Mouse (Mus musculus) cerebellum, adult 2 months (tissue): Measurements from ENCODE around the gene Arpc2. TPM values are rescaled to one million over a fixed set of nuclear protein-coding genes. Genes with fewer than 3 reads are reported as not detected.
A peak's percentile ranks its signal among the peaks of the same experiment; 100 is the strongest.

ENCODE experiments used
- DNase-seq, 2 experiments: peaks; one replicate each; pipeline ENCODE4 v3.0.0; 2021
- H3K27ac ChIP-seq: fragments of 200-500 bp; 2 replicates; pipeline ENCODE4 v1.5.1; 2012; ENCODE audit warnings: low read length, control low read depth, inconsistent platforms; ENCODE audit not compliant: insufficient read depth
- H3K27me3 ChIP-seq: fragments of 200-500 bp; 2 replicates; pipeline ENCODE4 v1.6.1; 2012; ENCODE audit warnings: inconsistent platforms, mild to moderate bottlenecking, low read length, moderate library complexity; ENCODE audit not compliant: control insufficient read depth, insufficient read depth
- H3K4me1 ChIP-seq: fragments of 200-500 bp; 2 replicates; pipeline ENCODE4 v1.6.1; 2011; ENCODE audit warnings: low read length; ENCODE audit not compliant: control insufficient read depth, insufficient read depth
- H3K4me3 ChIP-seq: fragments of 200-500 bp; replicated peaks from 2 replicates; pipeline ENCODE3; 2011; ENCODE audit warnings: mild to moderate bottlenecking, low read depth, low read length, control low read depth; ENCODE audit not compliant: insufficient read depth
- CTCF ChIP-seq: fragments of 200-500 bp; IDR thresholded peaks from 2 replicates; pipeline ENCODE4 v1.5.1; 2011; ENCODE audit warnings: low read depth, mild to moderate bottlenecking, control low read depth, low read length, moderate library complexity, borderline replicate concordance; ENCODE audit not compliant: insufficient read depth
- POLR2A ChIP-seq: fragments of 200-500 bp; IDR thresholded peaks from 2 replicates; pipeline ENCODE4 v1.6.1; 2011; ENCODE audit warnings: low read length, control low read depth, borderline replicate concordance; ENCODE audit not compliant: insufficient read depth
- WGBS: fragments of 180-500 bp; shearing (Covaris S2); methylation state at CpG from one replicate; pipeline ENCODE4 v1.1.7; 2018; 5-methylcytosine and 5-hydroxymethylcytosine counted together
- polyA plus RNA-seq: library from polyadenylated mRNA; depleted of rRNA; stranded (reverse); fragments of >200 nt; gene quantifications from 2 replicates; pipeline ENCODE4 v1.2.3, GENCODE M21; 2012

The Arpc2 gene
- polyA plus RNA-seq, 1 experiment: 146 TPM

DNA sequence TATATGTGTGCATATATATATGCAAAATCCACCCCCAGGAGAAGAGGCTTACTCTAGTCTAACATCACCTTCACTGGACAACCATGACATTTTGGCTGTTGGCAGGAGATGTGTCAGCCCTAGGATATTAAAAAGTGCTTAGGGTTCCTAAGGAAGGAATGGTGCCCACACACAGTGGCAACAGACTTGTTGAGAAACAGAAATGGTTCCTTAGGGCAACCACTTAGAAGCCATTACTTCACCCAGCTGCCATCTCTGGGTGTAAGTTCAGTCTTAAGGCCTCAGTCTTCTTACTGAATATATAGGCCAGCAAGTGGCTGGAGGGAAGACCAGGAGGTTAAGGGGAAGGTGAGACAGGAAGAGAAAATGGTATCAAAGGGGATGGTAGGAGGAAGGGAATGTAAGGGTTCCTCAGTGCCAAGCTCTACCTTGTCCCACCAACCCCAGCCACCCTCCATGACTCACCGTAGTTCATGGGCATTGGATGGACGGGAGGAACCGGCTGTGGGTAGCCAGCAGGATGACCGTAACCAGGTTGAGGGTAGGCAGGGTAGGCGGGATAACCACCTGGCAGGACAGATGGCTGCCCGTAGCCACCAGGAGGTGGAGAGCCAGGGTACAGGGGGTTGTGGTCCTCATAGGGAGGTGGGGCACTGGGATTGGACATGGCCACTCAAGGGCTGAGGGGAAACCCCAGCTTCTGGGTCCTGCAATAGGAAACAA lies 59.0 kb downstream of the Arpc2 start:
- TF ChIP-seq CTCF (no peak), POLR2A (no peak)
- peak in 1 of 2 experiments; percentile 61 for DNase-seq

DNA sequence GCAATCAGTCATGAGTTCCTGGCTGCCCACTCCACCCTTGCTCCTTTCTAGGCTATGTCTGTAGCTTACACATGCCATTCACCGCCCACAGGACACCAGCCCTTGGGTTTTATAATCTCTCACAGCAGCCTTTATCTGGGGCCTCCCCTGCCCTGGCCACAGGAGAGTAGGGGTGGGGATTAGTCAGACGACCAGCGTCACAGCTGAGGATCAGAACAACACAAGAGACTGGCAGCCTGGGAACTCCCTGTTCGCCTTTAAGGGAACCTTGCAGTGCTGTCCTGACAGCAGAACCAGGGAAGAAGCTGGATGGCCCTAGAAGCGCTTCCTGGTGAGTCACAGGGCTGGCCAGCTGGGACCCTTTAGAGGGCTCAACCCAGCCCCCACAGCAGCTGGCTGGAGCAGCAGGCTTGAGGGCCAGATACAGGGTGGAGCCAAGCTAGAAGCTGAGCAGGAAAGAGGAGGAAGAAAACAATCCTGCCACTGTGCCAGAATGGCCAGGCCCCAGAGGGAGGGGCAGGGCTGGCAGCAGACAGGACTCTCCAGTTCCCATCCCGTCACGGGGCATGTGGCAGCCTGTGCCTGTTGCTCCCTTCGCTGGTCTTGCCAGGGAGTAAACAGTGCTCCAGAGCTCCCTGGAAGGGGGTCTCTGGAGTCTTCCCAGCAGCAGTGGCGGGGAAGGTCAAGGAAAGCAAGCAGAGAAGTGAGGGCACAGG lies 59.7 kb downstream of the Arpc2 start:
- H3K4me1 ChIP-seq: peaks cover 67% of the 10 kb centered on the region
- H3K27ac ChIP-seq: peak overlapping the region; percentile 71
- H3K27me3 ChIP-seq: no peaks in the 10 kb centered on the region
- WGBS: 7% methylated on average over 9 of the region's 9 CpGs
- no peak for TF ChIP-seq CTCF
- no peak for TF ChIP-seq POLR2A
- no peak overlapping the region for H3K4me3 ChIP-seq
- DNase-seq: peak; percentile 83 to 91

More for the DNA sequence above, 59.0 kb downstream of the Arpc2 start:
- no peak overlapping the region for H3K4me3 ChIP-seq
- WGBS: 13% methylated on average over 6 of the region's 6 CpGs
- peak overlapping the region; percentile 71 for H3K27ac ChIP-seq
- no peaks in the 10 kb centered on the region for H3K27me3 ChIP-seq
- peaks cover 74% of the 10 kb centered on the region for H3K4me1 ChIP-seq

DNA sequence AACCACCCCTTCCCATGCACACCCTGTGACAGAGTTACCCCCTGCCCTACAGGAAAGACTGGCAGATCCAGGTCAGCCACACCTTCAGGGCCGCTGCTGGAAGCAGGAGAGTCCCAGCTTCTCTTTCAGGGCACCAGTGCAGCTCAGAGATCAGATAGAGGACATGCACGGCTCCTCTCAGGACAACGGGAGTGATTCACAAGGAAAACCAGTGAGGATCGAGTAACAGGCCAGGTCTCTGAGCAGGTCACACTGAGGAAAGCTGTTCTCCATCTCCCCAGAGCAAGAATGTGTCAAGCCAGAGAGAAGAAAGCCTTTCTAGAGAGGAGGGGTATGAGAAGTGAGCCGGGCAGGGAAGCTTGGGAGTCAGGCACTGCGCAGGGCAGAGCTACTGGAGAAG lies 60.6 kb downstream of the Arpc2 start:
- Histone ChIP-seq H3K27ac (peak overlapping the region; percentile 71), H3K4me1 (peaks cover 61% of the 10 kb centered on the region), H3K4me3 (no peak overlapping the region), H3K27me3 (no peaks in the 10 kb centered on the region)
- TF ChIP-seq POLR2A (no peak), CTCF (no peak)
- DNase-seq: no peak
- WGBS: 40% methylated on average over 6 of the region's 6 CpGs

DNA sequence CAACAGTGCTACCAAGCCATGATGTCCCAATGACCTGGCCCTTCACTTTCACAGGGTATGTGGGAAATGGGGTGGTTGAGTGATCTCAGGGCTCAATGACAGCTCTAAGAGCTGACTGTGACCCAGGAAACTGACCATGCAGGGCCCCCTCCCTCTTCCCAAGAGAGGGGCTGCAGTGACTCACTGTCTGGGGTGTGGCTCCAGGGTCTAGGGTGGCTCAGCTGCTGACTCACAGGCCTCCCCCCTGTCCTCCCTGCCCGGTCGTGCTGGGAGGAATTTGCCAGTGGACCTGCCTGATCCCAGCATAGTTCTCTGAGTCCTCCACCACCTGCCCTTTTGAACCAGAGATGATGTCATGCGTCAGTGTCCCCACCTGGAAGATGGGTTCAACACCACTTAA lies 61.4 kb downstream of the Arpc2 start:
- 73% methylated on average over 3 of the region's 3 CpGs for WGBS
- no peak for TF ChIP-seq POLR2A
- TF ChIP-seq CTCF: no peak
- Histone ChIP-seq H3K4me3 (no peak overlapping the region), H3K27me3 (no peaks in the 10 kb centered on the region), H3K4me1 (peaks cover 61% of the 10 kb centered on the region), H3K27ac (peak overlapping the region; percentile 71; the same call in 1 of the 2 replicates)
- DNase-seq: no peak

DNA sequence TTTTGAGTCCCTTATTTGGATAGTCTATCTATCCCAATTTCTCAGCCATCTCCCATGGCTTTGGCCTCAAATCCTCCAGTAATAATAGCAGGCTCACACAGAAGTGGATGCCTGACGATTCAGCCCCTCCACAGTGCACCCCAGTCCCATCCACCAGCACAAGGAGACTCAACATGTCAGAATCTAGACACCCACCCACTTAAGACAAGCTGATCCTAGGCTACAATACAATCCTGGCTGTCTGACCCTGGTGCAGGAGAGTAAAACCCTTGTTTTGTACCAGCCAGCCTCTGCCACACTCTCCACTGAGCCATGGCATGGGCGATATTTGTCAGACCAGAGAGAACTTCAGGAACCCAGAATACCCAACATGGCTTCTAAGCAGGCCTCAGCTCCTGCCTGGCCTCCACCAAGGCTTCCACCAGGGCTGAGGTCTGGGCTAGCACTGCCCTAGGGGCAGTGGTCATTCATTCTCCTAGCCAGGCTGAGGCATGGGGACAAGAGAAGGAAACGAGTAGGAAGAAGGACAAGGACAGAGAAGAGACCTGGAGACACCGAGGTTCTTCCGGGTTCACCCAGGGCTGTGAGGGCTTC lies 62.4 kb downstream of the Arpc2 start:
- 69% methylated on average over 5 of the region's 5 CpGs for WGBS
- Histone ChIP-seq H3K27ac (peak overlapping the region; percentile 71), H3K4me1 (peaks cover 64% of the 10 kb centered on the region), H3K27me3 (no peaks in the 10 kb centered on the region), H3K4me3 (no peak overlapping the region)
- DNase-seq: no peak
- no peak for TF ChIP-seq CTCF
- TF ChIP-seq POLR2A: no peak

DNA sequence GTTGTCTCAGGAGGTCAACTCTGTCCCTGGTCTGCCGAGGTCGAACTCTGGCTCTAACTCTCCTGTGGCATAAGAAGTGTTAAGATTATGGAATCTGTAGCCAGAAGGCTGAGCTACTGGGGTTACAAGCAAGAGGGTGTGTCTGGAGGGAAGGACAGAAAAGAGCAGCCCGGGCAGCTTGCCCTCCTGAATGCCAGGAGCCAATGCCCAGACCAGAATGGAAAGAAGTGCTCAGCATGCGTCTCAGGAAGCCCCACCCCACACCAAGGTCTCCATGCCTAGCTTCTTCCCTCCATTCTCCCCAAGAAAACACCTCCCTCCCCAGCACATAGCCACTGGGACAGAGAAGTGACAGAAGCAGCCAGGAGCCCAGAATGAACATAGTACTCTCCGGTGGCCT lies 63.1 kb downstream of the Arpc2 start:
- WGBS: 10% methylated on average over 5 of the region's 5 CpGs
- H3K4me3 ChIP-seq: no peak overlapping the region
- peaks cover 58% of the 10 kb centered on the region for H3K4me1 ChIP-seq
- TF ChIP-seq POLR2A (no peak), CTCF (no peak)
- DNase-seq: peak; percentile 57 to 73
- peak overlapping the region; percentile 71; the same call in 1 of the 2 replicates for H3K27ac ChIP-seq
- no peaks in the 10 kb centered on the region for H3K27me3 ChIP-seq

DNA sequence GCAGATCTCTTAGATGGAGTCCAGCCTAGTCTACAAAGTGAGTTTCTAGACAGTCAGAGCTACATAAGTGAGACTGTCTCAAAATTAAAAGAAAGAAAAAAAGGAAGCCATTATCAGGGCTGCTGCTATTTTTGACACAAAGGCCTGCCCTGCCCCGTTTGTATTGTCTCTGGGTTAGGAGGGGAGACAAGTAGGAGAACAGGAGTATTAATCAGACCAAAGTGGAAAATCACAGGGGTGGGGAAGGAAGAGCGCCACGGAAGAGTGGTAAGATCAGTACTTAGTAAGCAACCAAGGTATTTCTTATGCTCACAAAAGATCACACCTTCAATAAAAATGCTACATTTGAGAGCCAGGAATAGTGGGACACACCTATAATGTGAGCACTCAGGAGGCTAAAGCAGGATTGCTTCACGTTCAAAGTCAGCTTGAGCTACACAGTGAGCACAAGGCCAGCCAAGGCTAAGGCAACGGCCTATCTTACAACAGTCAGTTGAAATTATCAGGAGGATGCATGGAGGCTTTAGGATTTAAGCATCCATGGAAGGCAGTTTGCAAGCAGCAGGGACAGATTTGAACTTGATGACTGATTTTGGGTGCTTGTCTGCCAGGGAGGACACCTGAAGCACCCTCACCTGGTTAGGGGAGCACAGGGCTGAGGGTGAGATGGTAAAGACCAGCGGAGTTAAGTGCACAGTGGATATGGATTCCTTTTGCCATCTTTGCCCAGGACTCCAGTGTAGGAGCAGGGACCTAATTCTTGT lies 64.6 kb downstream of the Arpc2 start:
- peak overlapping the region; percentile 16; the same call in 1 of the 2 replicates for H3K27ac ChIP-seq
- no peak for DNase-seq
- H3K4me3 ChIP-seq: no peak overlapping the region
- 86% methylated on average over 6 of the region's 6 CpGs for WGBS
- TF ChIP-seq CTCF: no peak
- TF ChIP-seq POLR2A: no peak
- peaks cover 46% of the 10 kb centered on the region for H3K4me1 ChIP-seq
- no peaks in the 10 kb centered on the region for H3K27me3 ChIP-seq
